Mouse (Mus musculus) ZHBTc4 (cell line): ENCODE data around the gene Pgghg.
A peak's percentile ranks its signal among the peaks of the same experiment; 100 is the strongest.

Experiments
- DNase-seq: peaks from one replicate; pipeline ENCODE4 v3.0.0-alpha.2; 2011; ENCODE audit warnings: low read depth, low spot score

Pgghg gene

DNA sequence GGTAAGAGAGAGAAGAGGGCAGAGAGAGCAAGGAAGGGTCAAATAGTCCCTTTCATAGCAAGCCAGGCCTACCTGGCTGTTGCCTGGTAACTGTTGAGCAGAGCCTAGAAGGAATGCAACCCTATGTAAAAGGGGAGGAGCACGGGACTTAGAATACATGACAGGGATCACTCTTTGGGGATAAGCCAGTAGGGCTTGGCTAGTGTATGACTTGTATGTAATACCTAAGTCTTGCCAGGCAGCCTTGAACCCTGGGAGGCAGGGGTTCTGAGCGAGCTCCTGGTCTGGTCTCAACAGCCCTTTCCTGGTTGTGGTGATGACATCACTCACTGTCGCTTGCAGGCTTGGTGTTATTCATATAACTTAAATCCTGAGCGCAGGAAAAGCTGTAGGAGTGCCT is 47.8 kb downstream of the Pgghg start:
- DNase-seq = no peak

GRCm38 (mm10) chr7:140990185-140990584 is 49.0 kb downstream of the Pgghg start:
- no peak for DNase-seq

DNA sequence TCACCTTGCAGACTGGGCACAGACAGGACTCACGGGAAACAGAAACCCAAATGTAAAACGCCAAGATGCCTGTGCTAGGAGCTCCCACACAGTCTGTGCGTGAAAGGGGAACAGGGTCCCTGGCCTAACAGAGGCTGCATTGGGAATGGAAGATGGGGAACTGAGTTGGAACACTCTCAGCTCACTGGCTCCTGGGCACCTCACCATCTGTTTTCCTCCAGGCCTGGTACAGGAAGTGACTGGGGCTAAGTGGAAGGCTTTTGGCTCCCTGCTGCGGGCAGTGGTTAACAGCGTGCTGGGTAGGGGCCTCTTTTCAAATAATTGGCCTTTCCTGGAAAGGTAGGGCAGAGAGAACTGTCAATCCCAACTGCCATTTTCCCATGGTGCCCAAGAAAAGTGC is 49.4 kb downstream of the Pgghg start:
- no peak for DNase-seq

DNA sequence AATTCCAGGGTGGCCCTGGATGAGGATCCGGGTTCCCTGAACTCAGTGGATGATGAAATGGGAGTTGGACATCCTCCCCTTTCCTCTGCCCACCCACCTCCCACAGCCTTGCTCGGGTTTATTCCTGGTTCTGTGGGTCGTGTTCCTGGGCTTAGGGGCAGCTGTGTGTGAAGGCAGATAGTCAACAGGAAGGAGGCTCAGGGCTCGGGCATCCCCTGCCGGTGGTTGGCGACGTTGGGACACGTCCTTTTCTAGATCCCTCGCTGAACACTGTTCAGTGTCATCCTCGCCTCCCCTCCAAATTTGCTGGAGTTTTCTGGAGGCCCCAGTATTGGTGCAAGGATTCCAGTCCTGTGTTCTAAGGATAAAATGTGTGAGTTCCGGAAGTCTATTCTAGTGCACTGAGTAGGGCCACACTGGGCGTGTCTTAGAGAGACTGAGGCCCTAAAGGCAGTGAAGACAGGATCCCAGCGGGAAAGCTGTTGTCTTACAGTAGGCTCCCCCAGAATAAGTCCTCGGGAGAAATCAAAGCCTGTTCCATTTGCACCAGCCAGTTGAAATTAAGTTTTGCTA is 50.0 kb downstream of the Pgghg start:
- peak; percentile 47 for DNase-seq
